Mouse (Mus musculus): ENCODE measurements at regions not wholly inside any gene's neighbourhood (a gene's known extent, or its start where the extent isn't known, plus 50 kb on each side); places are given as distances from the start of the nearest gene placed in this dataset.

DNA sequence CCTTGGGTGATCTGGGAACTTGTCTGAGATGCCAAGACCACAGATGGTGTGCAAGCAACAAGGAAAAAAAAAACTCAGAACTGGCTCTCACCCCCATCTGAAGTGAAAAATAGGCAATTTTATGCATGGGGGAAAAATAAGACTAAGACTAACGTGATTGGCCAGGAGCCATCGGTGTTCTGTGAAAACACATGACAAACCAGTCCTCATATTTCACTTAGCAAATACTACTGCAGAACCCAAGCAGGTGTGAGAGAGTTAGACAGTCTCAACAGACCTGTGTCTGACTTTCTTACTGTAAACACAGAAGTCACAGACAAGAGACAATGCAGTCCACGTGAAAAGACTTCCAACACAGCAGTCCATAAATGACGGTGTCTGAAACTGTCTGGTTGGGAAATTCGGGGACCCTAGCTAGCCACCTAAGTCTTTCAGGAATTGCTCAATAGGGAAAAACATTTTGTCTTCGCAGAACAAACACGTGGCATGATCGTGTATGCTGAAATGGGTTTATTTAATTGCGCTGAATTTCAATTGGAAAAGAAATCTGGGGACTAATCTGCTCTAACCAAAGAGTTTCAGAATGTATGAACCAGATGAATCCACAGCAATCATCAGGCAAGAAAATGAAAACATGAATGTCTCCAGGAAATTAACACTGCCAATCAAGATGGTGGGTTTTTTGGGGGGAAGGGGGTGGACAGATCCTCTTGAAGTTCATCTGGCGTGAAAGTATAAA is 213.1 kb upstream of the Klf14 start:
- TF ChIP-seq CTCF (IDR thresholded peaks at IDR 0.05; ENCODE audit: extremely low read depth, insufficient read depth, low read length) (no peak), POLR2A (IDR thresholded peaks at IDR 0.05; ENCODE audit: extremely low read depth, insufficient read depth, low read length) (no peak)

Measured in cortical plate, adult 2 months (tissue).